Mouse (Mus musculus) lung, adult 18-20 months (tissue): Measurements from ENCODE around the gene Prrc2a.

Experiments
- DNase-seq, 2 experiments: peaks; one replicate each; pipeline ENCODE4 v3.0.0; 2022; ENCODE audit warnings: mixed read lengths in 2 of 2

Gene Prrc2a

DNA sequence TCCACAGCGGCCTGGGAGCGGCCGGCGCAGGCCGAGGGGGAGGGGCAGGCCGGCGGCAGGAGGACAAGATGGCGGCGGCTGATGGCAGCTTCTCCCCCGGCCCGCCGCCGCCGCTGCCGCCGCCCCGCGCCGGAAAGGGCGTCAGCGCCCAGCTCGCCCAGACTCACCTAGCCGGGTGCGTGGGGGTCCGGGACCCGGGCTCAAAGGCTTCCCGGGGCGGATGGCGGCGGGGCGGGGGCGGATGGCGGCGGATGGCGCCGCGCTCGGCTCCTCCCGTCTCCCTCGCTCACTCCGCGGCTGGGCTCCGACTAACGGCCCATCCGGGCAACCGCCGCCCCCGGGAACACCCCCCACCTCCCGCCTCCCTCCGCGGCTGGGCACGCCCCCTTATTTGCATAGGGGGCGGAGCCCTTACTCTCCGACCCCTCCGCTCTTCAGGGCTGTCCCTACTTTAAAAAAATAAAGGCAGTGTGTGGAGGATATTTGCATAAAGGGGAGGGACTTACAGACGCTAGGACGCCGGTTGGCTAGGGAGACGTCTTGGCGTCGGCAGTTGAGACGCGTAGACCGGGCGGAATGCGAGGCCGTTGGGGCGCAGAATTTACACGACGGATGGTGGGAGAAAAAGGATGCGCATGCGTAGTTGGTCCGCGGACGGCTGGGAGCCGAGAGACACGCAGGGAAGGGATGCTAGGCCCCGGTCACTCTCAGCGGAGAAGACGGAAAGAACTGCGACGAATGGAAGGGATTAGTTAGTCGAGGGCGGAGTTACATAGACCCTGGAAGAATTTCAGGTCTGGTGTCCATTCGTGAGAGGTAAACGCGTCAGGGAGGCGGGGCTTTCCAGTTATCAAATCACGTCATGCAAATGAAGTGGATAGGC, at the start of gene Prrc2a:
Gene Prrc2a, minus strand, starts transcription at position 330 of the 883 bp plus-strand sequence.
- peak; percentile 98 to 99 for DNase-seq

DNA sequence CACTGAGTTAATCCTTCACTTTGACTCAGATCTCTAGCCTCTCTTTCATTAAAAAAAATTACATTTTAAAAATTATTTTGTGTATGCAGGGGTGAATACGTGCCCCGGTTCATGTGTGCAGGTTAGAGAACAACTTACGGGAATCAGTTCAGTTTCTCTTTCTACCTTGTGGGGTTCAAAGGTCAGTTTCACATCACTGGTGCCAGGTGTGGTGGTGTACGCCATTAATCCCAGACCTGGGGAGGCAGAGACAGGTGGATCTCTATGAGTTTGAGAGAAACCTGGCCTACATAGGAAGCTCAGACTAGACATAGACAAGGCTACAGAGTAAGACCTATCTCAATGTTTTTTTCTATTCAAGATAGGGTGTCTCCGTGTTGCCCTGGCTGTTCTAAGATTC, 48.4 kb upstream of the Prrc2a start:
- DNase-seq, result no peak

DNA sequence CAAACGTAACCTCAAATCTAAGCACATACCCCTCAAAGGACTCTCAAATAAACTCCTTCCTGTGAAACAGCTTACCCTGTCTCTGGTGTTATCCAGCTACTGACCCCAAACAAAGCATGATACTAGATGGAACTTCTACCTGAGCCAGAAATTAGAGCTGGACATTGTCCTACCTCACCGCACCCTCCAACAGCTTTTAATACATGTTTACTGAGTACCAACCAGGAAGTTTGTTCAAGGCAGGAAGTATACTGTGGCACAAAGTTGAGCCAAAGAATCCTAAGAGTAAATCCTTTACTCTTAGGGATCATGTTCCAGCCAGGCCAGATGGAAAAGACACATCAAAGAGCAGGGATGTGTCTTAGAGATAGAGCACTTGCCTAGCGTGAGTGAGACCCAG, 45.9 kb upstream of the Prrc2a start:
- no peak for DNase-seq

DNA sequence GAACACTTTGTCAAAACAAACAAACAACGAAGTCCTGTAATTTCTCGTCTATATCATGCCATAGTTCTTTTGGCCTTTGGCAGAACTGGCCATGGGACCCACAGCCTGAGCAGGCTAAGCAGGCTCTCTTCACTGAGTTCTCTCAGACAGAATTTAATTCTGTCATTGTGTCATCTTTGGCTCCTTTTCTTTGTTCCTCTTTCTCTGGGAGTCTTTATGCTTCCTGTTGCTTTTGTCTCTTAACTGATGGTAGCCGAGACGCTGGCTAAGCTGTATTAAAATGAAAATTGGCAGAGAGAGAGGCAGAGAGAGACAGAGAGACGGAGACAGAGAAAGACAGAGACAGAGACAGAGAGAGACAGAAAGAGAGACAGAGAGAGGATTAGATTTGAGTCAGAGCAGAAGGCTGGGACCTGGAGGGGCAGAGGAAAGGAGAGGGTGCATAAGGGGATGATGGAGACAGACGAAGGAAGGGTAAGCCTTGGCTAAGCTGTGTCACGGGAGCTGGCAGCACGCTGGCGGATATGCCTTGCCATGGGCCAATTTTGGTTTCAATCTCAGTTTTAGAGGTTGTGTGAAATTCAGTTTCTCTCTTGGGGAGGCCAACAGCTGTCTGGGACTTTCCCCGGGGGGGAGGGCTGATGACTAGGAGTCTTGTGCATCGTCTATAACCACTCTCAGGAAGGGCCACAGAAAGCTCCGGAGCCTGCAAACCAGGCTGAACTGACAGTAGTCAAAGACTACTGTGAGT, 45.3 kb upstream of the Prrc2a start:
- DNase-seq, result no peak

DNA sequence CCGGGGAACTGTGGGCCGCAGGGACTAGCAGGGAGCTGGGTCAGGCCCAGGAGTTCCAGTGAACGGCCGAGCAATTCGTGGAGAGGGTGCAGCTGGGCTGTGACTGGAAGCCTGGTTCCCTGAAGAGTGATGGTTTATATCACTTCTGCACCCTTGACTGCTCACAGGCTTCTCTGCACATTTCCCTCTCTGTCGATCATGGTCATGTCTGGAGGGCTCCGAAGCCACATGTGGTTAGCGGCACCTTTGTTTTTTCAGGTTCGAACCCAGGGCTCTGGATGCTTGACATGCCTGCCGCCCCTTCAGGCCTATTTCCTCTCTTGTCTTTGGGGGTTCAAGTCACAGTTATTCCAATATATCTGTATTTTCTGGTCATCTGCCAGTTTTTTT, 40.7 kb upstream of the Prrc2a start:
- DNase-seq, result no peak

DNA sequence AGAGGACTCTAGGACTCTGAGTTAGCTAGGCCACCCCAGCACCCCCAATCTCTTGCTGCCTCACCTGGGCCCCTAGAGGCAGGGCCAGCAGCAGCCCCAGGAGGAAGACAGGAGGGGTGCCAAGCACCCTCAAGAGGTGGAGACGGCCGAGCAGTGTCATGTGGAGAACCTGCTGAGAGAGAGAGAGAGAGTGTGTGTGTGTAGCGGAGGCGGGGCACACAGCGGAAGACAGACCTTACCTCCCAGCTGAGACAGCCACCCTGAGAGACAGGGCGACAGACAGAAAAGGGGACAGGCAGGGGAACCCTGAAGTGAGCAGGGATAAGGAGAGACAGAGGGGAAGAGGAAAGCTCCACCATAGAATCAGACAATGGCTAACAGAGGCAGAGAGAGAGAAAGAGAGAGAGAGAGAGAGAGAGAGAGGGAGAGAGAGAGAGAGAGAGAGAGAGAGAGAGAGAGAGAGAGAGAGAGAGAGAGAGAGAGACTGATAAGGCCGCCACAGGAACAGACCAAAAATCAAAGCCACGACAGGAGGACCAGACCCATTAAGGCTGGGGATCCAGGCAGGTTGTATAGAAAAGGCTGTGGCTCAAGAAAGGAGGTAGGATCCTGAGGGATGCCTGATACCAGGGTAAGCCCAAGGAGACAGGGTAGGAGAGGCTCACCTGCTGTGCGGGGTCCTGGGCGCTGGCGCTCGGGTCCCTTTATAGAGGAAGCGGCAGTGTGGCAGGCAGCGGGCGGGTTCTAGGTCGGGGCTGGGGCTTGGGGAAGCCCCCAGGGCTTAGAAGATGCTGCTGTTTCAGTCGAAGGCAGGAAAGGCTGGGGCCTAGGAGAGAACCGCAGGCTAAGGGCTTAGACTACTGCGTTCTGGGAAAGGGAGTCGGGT, 40.0 kb upstream of the Prrc2a start, which contains the start of gene Lta:
Gene Lta, minus strand, starts transcription at position 858 of the 886 bp plus-strand sequence.
- peak in 1 of 2 experiments; percentile 39 for DNase-seq

DNA sequence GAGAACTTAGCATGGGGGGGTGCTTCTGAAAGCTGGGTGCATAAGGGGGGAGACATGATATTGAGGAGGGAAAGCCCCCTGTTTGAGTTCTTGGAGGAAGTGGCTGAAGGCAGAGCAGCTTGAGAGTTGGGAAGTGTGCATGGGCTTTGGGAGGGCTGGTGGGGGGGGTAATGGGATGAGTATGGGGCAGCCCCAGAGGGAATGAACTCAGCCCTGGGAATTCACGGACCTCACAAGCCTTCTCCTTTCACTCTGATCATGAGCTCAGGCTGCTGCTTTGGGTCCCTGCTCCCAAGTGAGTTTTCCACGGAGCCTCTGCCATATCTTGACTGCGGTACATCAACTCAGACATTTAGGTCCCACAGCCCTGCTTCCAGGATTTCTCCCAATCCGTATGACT, 37.7 kb upstream of the Prrc2a start:
- no peak for DNase-seq

DNA sequence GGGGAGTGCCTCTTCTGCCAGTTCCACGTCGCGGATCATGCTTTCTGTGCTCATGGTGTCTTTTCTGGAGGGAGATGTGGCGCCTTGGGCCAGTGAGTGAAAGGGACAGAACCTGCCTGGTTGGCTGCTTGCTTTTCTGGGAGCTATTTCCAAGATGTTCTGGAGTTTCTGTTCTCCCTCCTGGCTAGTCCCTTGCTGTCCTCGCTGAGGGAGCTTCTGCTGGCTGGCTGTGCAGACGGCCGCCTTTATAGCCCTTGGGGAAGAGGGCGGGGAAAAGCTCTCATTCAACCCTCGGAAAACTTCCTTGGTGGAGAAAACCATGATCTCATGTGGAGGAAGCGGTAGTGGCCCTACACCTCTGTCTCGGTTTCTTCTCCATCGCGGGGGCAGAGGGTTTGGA, 37.1 kb upstream of the Prrc2a start, which contains the start of gene Tnf:
Gene Tnf, minus strand, starts transcription at position 221 of the 400 bp plus-strand sequence.
- DNase-seq, result peak; percentile 65 to 73

DNA sequence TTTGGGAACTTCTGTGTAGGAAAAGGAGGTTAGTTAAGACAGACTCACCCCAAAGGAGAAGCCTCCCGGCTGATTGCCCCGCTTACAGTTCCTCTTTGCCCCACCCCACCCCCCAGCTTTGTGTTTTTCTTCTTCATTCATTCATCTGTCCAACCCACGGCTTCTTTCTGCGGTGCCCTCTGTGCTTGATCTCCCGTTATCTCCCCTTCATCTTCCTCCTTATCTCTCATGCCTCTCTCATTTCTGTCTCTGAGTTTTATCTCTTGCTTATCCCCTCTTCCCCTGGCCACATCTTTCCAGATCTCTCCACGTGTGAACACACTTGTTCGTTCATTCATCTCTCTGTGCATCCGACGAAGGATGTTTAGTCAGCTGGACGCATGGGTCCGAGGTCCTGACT, 36.4 kb upstream of the Prrc2a start:
- DNase-seq, result no peak

DNA sequence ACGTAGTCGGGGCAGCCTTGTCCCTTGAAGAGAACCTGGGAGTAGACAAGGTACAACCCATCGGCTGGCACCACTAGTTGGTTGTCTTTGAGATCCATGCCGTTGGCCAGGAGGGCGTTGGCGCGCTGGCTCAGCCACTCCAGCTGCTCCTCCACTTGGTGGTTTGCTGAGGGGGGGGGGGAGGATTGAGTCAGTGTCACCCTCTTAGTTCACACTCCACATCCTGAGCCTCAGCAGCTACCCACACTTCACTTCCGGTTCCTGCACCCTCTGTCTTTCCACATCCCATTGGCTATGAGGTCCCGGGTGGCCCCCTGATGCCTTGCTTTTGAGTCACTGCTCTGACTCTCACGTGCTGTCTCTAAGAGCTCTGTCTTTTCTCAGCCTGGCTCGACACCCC, 35.7 kb upstream of the Prrc2a start:
- peak; percentile 54 to 61 for DNase-seq

DNA sequence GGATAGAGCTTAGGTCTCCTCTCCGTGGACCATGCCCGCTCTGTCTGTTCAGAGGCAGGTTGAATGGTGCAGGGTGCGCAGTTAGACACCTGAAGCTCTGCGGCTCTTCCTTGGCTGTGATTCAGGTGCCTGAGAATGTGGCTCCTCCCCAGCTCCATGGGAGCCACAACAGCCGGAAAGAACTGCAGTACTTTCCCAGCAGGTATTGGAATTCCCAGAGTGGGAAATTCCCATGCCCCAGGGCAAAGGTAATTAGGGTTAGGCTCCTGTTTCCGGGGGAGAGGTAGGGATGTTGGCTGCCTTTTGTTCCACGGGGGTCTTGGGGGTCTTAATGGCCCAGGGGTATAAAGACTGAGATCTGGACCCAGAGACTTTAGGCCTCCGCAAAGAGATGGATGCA, 34.2 kb upstream of the Prrc2a start:
- DNase-seq, result no peak

DNA sequence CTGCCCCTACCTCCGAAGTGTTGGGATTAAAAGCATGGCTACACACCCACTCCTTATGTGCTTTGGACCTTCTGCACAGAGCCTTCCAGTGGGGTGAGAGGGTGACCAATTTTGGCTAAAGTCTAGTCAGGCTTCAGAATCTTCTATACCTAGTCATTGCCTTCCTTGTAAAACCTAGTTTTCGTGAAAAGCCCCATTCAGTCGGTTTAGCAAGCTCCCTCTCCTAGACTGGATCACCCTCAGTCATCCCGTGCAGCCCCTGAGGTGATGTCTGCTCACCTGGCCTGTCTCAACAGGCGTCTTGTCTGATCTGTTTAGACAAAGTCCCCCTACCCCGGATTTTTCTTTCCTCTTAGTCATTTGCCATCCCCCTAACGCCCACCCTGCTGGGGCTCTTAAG, 33.3 kb upstream of the Prrc2a start:
- no peak for DNase-seq

DNA sequence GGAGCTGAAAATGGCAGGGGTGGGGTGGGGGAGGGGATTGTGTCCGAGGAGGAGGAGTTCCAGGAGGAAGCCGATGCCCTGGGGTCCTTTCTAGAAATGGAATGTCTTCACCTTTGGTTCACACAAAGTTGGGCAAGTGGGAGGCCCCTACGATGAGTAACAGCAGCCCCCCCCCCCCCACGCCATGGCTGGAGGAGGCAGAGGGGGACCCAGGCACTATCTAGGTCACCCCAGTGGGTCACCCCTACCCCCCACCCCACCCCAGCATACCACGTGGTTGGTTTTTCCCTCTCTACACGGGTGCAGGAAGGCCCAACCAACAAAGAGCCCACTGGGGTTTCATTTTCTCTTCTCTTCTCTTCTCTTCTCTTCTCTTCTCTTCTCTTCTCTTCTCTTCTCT, 32.4 kb upstream of the Prrc2a start:
- DNase-seq, result no peak

DNA sequence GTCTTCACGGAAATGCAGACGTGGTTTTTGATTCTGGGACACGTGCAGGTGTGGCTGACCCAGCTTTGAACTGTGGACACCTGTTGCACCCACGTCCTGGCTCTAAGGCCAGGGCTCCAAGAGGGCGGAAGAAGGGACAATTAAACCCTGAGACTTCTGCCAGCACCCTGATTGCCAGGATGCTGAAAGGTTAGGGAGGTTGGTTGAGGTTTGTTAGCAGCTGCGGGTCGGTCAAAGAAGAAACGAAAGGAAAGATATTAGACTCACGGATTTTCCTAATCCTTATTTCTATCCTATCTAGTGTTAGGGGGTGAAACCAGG, 31.6 kb upstream of the Prrc2a start:
- no peak for DNase-seq

DNA sequence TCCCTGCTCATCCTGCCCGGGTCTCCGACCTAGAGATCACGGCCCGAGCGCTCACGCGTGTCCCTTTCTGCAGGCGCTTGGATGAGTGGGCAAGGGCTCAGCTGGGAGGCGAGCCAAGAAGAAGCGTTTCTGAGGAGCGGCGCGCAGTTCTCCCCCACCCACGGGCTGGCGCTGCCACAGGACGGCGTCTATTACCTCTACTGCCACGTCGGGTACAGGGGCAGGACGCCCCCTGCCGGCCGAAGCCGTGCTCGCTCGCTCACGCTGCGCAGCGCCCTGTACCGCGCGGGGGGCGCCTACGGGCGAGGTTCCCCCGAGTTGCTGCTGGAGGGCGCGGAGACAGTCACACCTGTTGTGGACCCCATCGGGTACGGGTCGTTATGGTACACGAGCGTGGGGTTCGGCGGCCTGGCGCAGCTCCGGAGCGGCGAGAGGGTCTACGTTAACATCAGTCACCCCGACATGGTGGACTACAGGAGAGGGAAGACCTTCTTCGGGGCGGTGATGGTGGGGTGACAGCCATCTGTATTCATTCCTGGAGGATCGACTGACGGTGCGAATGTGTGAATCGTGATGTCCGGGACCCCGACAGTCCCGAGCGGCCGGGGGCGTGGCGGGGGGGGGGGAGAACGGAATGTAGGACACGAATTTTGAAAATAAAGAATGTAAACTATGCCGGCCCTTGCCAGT, 31.1 kb upstream of the Prrc2a start:
- peak; percentile 77 to 82 for DNase-seq

DNA sequence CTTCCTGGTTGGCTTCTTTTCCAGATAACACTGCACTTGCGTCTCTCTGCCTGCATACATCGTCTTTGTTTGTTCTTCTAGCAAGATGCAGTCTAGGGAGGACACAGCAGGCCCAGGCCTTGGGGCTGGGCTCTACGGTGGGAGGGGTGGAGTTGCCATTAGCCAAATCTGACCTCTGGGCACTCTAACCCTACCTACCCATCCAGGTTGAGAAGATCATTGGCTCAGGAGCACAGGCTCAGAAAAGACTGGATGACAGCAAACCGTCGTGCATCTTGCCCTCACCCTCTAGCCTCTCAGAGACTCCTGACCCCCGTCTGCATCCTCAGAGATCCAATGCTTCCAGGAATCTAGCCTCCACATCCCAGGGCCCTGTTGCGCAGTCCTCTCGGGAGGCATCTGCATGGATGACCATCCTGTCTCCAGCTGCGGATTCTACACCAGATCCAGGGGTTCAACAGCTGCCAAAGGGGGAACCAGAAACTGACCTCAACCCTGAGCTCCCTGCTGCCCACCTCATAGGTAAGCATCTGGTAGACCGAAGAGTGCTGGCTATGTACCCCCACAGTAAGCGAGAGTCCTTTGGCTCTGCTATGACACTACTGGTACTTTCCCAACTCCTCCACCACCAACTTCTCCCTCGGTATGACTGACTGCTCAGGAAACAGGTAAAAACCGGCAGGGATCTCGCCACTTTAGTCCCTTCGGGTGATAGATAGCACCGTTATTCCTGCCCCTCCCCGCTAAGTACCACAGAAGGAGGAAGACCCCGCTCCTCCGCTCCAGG, 30.3 kb upstream of the Prrc2a start:
- DNase-seq, result no peak

DNA sequence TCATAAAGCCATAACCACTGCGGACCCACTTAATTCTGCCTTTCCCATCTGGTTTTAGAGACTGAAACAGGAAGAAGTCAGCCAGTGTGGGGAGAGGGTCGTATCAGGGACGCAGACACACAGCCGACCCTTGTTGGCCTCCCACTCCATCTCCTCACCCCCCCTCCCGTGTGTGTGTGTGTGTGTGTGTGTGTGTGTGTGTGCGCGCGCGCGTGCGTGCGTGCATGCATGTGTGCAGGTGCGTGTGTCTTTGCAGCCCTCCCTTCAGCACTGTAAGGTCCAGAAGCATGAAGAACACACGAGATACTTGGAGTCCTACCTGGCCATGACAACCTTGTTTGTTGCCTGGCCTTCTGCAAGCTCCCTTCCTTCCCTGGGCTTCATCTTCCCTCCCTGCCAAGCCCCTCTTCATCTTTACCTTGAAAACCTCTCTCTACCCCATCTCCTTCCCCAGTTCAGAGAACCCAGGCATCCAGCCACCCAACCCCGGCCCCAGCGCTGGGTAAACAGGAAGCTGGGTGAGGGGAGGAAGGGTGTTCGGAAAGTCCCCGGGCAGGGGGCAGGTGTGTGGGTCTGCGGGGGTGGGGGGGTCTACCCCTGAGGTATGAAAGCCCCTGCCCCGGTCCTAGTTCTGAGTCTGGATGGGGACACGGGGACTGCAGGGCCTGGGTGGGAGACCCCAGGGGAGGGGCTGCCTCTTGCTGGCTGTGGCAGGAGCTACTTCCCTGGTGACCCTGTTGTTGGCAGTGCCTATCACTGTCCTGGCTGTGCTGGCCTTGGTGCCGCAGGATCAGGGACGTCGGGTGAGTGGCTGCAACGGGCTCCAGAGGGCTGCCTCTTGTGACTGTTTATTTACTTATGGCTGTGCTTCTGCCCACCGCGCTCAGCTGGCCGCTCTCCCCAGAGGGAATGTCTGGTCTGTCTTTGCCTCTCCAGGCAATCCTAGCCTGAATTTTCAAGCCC, 29.5 kb upstream of the Prrc2a start, which contains the start of gene Ltb:
Gene Ltb, plus strand, starts transcription at position 559 of the 963 bp plus-strand sequence.
- DNase-seq, result peak in 1 of 2 experiments; percentile 56

DNA sequence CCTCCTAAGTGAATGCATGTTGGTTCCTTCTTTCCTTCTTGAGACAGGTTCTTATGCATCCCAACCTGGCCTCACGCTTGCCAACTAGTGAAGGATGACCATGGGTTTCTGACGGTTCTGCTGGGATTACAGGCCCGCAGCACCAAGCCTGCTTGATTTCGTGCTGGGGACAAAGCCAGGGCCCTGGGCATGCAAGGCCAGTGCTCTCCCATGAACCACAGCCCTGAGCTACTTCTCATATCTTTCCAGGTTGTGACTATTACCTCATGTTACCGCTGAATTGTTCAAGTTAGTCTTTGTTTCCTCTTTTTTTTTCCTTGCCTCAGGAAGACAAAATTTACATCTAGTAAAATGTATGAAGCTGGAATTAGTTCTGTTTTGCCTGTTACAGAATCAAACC, 28.2 kb upstream of the Prrc2a start:
- DNase-seq, result no peak

DNA sequence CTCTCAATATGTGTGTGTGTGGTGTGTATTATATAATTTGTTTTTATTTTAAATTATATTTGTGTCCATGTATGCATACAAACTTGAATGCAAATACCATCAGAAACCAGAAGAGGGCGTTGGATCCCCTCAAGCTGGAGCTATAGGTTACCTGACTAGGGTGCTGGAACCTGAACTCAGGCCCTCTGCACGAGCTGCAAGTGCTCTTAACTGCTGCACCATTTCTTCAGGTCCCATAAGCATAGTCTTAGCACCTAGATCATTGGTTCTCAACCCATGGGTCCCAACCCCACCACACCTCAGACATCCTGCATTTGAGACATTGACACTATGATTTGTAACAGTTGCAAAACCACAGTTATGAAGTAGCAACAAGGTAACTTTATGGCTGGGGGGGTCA, 27.0 kb upstream of the Prrc2a start:
- no peak for DNase-seq

DNA sequence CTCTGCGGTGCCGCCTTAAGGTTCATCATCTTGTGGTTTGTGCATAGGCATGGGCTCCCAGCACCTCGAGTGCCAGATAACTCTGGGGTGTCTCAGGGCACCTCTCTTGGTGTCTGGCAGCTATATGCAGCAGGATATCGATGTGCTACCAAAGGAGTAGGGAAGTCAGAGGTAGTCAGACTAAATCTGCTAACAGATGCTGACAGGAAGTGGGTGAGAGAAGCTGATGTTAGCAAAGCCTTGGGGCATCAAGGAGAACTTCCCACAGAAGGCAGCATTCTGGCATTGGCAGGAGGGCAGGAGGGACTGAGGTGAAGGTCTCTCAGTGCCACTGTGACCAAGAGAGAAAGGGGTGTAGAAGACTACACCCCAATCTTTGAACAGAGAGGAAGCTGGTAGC, 25.4 kb upstream of the Prrc2a start:
- DNase-seq, result no peak
